Mouse (Mus musculus): Measurements from ENCODE around the gene Gsdma3.
A peak's percentile ranks its signal among the peaks of the same experiment; 100 is the strongest.
"Not testable (repeated sequence)": the region's sequence is repeated elsewhere in the genome, so short reads cannot be mapped to it uniquely, and the experiment has no call there.

Gsdma3 gene

GRCm38 (mm10) chr11:98668984-98669383, 42.8 kb downstream of the Gsdma3 start:
- no peak for DNase-seq (ENCODE audit: low spot score in 2 of 2)

GRCm38 (mm10) chr11:98671284-98671815, 45.2 kb downstream of the Gsdma3 start:
- no peak for DNase-seq (ENCODE audit: low spot score in 2 of 2)

GRCm38 (mm10) chr11:98671857-98672256, 45.7 kb downstream of the Gsdma3 start:
- DNase-seq (ENCODE audit: low spot score in 2 of 2), result no peak

- no peak for DNase-seq (ENCODE audit: low spot score in 2 of 2)
These were observed 46.3 kb downstream of the Gsdma3 start for GRCm38 (mm10) chr11:98672482-98672881.

- DNase-seq (ENCODE audit: low spot score in 2 of 2), result peak in 1 of 2 experiments; percentile 58
These were observed 47.0 kb downstream of the Gsdma3 start for GRCm38 (mm10) chr11:98673136-98673535.

DNA sequence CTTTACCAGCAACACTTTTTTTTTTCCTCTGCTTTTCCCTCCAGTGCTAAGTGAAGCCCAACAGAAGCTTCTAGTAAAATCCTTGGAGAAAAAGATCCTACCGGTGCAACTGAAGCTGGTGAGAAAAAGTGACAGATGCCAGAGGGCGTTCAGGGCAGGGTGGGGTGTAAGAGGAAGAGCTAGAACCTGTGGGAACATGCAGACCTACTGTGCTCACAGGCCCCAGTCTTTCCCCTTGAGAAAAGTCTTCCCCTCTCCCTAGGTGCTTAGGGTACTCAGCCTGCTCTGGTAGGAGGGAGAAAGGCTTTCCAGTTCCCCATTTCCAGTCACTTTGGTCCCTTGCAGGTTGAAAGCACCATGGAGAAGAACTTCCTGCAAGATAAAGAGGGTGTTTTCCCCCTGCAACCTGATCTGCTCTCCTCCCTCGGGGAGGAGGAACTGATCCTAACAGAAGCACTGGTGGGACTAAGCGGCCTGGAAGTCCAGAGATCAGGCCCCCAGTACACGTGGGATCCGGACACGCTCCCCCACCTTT, 49.7 kb downstream of the Gsdma3 start:
- no peak for DNase-seq (ENCODE audit: low spot score in 2 of 2)

DNA sequence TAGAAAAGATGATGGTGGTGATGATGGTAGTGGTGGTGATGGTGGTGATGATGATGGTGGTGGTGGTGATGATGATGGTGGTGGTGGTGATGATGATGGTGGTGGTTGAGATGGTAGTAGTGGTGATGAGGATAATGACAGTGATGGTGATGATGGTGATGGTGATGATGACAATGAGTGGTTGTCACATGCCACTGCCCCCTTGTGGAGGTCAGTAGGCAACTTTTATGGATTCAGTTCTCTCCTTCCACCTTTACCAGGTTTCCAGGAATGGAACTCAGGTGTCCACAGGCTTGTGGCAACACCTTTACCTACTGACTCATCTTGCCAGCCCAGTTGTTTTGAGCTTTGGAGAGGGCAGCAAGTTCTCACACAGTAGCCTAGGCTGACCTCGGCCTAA, 53.9 kb downstream of the Gsdma3 start:
- no peak for DNase-seq (ENCODE audit: low spot score in 2 of 2)

DNA sequence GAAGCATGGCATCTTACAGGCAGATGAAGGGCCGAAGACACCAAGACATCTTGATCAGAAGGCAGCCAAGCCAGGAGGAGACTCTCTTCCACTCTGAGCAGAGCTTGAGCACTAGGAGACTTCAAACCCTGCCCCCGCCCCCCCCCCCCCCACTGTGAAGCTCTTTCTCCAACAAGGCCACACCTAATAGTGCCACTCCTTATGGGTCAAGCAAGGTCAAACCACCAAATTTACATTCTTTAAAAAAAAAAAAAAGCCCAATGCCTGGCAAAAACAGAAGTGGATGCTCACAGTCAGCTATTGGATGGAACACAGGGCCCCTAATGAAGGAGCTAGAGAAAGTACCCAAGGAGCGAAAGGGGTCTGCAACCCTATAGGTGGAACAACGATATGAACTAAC, 54.4 kb downstream of the Gsdma3 start:
- DNase-seq (ENCODE audit: low spot score in 2 of 2), result not testable (repeated sequence)

DNA sequence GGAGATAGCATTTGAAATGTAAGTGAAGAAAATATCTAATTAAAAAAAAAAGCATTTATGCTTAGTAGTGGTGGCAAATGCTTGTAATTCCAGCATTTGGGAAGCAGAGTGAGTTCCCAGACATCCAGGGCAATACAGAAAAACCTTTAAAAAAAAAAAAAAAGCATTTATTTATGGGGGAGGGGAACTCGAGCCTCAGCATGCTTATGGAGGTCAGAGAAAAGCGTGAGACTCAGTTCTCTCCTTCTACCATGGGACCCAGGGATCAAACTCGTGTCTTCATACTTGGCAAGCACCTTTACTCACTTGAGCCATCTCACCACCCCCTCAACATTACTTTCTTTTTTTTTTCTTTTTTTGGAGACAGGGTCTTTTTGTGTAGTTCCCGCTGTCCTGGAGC, 55.0 kb downstream of the Gsdma3 start:
- no peak for DNase-seq (ENCODE audit: low spot score in 2 of 2)

DNA sequence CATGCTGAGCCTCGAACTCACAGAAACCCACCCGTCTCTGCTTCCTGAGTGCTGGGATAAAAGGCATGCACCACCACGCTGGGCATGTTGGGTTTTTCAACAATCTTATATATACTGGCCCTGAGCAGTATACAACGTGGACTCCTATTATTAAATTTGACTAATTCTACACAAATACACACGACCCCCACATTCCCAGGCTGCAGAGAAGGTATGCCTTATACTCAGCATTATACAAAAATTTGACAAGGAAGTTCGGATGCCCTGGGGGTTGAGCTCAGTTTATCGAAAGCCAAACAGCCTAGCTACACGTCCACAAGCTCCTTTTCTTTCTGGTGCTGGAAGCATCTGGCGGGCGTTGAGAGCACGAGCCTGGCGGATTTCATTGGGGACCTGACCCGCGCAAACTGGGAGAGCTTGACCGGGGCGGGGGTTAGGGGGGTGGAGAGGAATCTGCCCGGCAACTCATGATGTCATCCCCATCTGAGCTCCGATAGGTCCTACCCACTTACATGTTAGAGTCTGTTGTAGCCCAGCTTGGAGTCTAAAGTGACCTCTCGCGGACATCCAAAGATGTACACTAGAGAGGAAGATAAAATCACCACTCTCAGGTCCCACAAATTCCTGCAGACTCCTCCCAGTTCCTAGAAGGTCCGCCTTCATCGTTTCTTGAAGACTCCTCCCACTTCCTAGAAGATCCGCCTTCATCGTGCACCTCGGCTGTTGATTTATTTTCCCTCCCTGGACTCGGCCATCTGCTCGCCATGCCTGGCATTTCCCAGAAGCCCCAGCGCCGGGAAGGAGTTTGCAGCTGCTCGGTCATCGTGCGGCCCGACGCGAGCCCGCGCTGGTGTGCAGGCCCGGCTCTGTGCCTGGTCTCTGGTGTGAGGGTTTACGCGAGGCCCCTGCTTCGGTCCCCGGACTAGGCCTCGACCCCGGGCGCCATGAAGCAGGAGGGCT, 55.9 kb downstream of the Gsdma3 start, which contains the start of gene Psmd3:
Psmd3 (plus strand) TSS at position 769 of the 960 bp plus-strand sequence.
- peak; percentile 92 to 98 for DNase-seq (ENCODE audit: low spot score in 2 of 2)

GRCm38 (mm10) chr11:98682811-98683210, 56.7 kb downstream of the Gsdma3 start:
- no peak for DNase-seq (ENCODE audit: low spot score in 2 of 2)

DNA sequence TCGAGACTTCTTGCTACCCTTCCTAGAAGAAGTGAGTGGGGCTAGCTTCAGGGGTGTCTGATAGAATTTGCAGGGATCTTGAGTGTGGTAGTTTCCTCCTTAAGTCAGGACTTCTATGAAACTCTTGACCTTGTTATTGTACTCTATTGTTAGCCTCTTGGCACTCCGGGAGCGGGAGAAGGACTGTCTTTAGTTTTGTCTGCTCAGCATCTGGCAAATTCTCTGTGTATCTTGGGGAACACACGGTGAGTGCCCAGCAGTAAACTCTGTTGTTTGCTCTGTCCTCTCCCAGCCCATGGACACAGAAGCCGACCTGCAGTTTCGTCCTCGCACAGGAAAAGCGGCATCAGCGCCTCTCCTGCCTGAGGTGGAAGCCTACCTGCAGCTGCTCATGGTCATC, 59.5 kb downstream of the Gsdma3 start:
- no peak for DNase-seq (ENCODE audit: low spot score in 2 of 2)

DNA sequence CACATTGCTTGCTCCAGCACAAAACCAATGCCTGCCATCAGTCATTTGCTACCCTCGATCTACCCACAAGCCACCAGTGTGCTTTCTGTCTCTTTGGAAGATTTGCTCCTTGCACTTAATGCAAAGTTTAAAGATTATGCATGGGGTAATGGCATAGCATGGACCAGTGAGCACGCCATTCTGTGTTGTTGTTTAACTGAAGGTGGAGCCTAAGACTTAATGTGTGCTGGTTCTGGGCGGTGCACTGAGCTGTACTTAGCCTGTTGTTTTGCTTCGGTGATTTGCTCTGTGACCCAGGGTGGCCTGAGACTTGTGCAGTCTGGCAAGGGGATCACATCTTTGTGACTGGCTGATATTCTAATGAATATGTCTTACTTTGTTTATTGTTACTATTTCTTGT, 60.8 kb downstream of the Gsdma3 start:
- no peak for DNase-seq (ENCODE audit: low spot score in 2 of 2)
